Mouse (Mus musculus): ENCODE measurements around the gene Kctd20. TPM values are rescaled to one million over a fixed set of nuclear protein-coding genes. Genes with fewer than 3 reads are reported as not detected.
A peak's percentile ranks its signal among the peaks of the same experiment; 100 is the strongest.

The Kctd20 gene
- polyA plus RNA-seq, 1 experiment = not detected

DNA sequence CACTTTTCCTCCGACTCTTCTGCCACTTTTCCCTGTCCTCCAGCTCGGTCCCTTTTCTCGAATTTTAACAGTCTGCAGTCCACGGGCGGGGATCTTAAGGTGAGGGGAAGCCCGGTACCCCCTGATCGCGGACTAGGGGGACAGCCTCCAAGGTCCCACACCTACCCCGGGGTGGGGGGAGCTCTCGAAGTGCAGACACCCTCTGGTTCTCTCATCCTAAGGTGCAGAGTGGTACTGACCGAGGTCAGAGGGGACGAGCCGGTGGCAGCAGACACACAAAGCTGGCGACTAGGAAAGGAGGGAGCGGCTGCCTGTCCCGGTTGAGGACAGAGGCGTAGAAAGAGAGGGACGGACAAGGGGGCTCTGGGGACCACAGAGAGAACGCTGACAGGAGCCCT, 55.5 kb downstream of the Kctd20 start:
- under 1% methylated on average over 19 of the region's 19 CpGs for WGBS
- TF ChIP-seq POLR2A (IDR thresholded peaks at IDR 0.05; ENCODE audit: insufficient read depth, low read depth, low read length) (no peak), CTCF (IDR thresholded peaks at IDR 0.05; ENCODE audit: insufficient read depth, low read depth, low read length) (no peak)
- H3K4me1 ChIP-seq (ENCODE audit: control insufficient read depth, insufficient read depth, low read length) = peaks cover 7% of the 10 kb centered on the region
- H3K4me3 ChIP-seq (ENCODE audit: insufficient read depth, low read depth, low read length) = peak overlapping the region; percentile 93
- H3K27ac ChIP-seq (ENCODE audit: insufficient read depth, low read depth, low read length) = peak overlapping the region; percentile 92

DNA sequence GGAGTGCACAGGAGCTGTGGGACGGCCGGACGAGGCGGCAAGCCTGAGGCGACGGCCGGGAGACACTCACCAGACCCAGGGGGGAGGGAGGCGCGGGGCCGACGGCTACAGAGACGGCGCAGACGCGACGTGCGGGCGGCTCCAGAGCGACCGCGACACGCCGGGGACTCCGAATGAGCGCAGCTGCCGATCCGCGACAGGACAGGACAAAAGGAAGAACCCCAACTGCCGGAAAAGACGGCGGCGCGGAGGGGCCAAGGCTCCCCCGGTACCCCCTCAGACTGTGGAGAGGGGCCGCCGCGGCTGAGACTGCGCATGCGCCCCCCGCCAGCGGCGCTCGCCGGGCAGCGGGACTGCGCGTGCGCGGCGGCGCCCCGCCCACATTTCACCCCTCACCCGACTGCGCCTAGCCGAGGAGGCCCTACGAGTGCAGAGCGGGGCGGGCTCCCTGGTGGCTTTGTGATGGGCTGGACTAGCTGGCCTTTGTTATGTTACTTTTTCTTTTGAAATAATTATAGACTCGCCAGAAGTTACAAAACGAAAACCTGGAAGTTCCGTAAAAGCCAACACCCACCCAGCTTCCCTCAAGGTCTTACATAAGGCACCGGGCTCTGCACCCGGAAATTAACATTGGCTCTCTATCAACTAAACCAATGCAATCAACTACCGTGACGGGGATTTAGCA, 56.0 kb downstream of the Kctd20 start, which contains the start of gene Stk38:
TSS of gene Stk38 (minus strand) at position 355 of the 685 bp plus-strand sequence.
- under 1% methylated on average over 65 of the region's 65 CpGs for WGBS
- Histone ChIP-seq H3K27ac (ENCODE audit: insufficient read depth, low read depth, low read length) (peak within 1 kb of the TSS; percentile 92), H3K4me3 (ENCODE audit: insufficient read depth, low read depth, low read length) (peak within 1 kb of the TSS; percentile 93), H3K4me1 (ENCODE audit: control insufficient read depth, insufficient read depth, low read length) (peaks cover 7% of the 10 kb centered on the region)
- TF ChIP-seq POLR2A (IDR thresholded peaks at IDR 0.05; ENCODE audit: insufficient read depth, low read depth, low read length) (peak; percentile 87), CTCF (IDR thresholded peaks at IDR 0.05; ENCODE audit: insufficient read depth, low read depth, low read length) (no peak)

DNA sequence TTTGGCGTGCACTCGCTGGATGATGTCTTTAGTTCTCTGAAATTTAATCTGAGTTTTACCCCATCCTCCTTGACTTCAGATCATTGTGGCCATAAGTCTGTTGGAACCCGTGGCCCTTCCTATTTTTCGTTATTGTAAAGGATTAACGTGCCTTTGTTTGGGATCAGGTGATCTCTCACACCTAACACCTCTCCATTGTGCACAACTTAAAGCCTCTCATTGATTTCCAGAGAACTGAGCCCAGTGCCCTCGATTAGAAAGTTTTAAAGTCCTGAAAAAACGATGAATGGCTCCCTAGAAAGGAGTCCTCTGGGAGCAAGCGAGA, 56.5 kb downstream of the Kctd20 start:
- Histone ChIP-seq H3K4me3 (ENCODE audit: insufficient read depth, low read depth, low read length) (peak overlapping the region; percentile 93), H3K4me1 (ENCODE audit: control insufficient read depth, insufficient read depth, low read length) (peaks cover 7% of the 10 kb centered on the region), H3K27ac (ENCODE audit: insufficient read depth, low read depth, low read length) (peak overlapping the region; percentile 59)
- TF ChIP-seq CTCF (IDR thresholded peaks at IDR 0.05; ENCODE audit: insufficient read depth, low read depth, low read length) = no peak
- no peak for TF ChIP-seq POLR2A (IDR thresholded peaks at IDR 0.05; ENCODE audit: insufficient read depth, low read depth, low read length)
- WGBS = 10% methylated on average over 8 of the region's 8 CpGs

DNA sequence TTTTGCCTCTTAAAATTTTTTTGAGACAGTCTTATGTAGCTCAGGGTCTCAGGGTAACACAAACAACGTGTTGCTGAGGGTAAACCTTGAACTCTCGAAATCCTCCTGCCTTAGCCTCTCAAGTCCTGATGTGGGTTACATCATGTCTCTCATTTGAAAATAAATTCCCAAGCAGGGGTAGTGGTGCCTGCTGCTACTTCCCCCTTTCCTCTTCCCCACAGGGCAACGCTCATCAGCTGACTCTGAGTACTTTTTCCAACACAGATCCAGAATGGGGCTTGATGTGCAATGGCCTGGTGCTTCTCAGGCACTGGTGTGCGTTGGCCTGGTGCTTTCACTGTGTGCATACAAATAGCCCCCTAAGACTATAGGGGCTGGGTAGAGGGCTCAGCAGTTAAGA, 57.4 kb downstream of the Kctd20 start:
- TF ChIP-seq POLR2A (IDR thresholded peaks at IDR 0.05; ENCODE audit: insufficient read depth, low read depth, low read length) (no peak), CTCF (IDR thresholded peaks at IDR 0.05; ENCODE audit: insufficient read depth, low read depth, low read length) (no peak)
- H3K27ac ChIP-seq (ENCODE audit: insufficient read depth, low read depth, low read length) = no peak overlapping the region
- H3K4me3 ChIP-seq (ENCODE audit: insufficient read depth, low read depth, low read length) = no peak overlapping the region
- peaks cover 7% of the 10 kb centered on the region for H3K4me1 ChIP-seq (ENCODE audit: control insufficient read depth, insufficient read depth, low read length)
- WGBS = 87% methylated on average over 4 of the region's 4 CpGs

DNA sequence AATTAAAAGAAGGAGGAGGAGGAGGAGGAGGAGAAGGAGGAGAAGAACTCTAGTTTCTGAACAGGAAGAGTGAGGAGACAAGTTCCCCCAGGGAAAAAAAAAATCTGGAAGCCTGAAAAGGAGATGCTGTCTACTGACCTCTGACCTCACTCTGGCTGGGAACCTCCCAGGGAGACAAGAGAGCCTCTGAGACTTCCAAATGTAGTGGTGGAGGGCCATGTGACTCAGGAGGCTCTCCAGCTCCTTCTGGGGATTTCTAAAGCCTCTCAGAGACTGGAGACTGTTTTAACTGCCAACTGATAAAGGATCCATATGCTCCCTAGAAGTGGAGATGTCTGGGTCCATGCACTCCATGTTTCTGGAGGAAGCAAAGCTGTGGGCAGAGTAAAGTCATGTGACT, 62.5 kb downstream of the Kctd20 start:
- no peak overlapping the region for H3K4me3 ChIP-seq (ENCODE audit: insufficient read depth, low read depth, low read length)
- TF ChIP-seq CTCF (IDR thresholded peaks at IDR 0.05; ENCODE audit: insufficient read depth, low read depth, low read length) (no peak), POLR2A (IDR thresholded peaks at IDR 0.05; ENCODE audit: insufficient read depth, low read depth, low read length) (no peak)
- H3K27ac ChIP-seq (ENCODE audit: insufficient read depth, low read depth, low read length) = no peak overlapping the region
- no peaks in the 10 kb centered on the region for H3K4me1 ChIP-seq (ENCODE audit: control insufficient read depth, insufficient read depth, low read length)

DNA sequence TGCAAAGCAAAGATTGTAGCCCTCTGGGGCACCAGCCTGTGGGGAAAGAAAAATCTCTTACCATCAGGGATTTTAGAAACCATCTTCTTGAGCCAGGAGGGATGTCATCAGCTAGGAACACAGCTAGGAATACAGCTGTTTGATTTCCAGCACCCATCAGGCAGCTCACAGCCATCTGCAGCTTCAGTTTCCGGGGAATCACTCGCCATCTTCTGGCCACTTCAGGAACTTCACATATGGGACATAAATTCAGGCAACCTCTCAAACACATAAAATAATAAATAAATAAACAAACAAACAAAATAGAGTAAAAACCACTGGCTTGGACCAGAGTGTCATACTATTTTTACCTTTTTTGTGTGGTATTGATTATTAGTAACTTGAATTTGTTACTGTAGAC, 63.9 kb downstream of the Kctd20 start:
- Histone ChIP-seq H3K4me3 (ENCODE audit: insufficient read depth, low read depth, low read length) (no peak overlapping the region), H3K4me1 (ENCODE audit: control insufficient read depth, insufficient read depth, low read length) (no peaks in the 10 kb centered on the region), H3K27ac (ENCODE audit: insufficient read depth, low read depth, low read length) (no peak overlapping the region)
- TF ChIP-seq POLR2A (IDR thresholded peaks at IDR 0.05; ENCODE audit: insufficient read depth, low read depth, low read length) = no peak
- peak; percentile 29; the same call in 1 of the 2 replicates for TF ChIP-seq CTCF (IDR thresholded peaks at IDR 0.05; ENCODE audit: insufficient read depth, low read depth, low read length)
- 26% methylated on average over 2 of the region's 2 CpGs for WGBS

DNA sequence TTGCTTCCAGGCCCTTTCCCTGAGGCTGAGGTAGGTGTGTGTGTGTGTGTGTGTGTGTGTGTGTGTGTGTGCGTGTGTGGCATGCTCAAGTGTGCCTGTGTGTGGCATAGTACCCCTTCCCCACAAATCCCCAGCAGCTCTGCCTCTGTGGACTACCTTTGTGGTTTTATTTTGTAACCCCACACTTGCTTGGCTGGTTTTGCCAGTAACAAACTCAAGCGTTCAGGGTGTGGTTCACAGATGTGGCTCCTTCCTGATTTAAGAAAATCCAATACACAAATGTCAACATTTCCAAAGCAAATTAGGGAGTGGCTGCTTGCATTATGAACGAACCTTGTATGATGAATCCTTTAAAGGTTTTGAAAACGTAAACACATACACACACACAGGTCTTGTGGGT, 65.0 kb downstream of the Kctd20 start:
- no peak overlapping the region for H3K4me3 ChIP-seq (ENCODE audit: insufficient read depth, low read depth, low read length)
- no peaks in the 10 kb centered on the region for H3K4me1 ChIP-seq (ENCODE audit: control insufficient read depth, insufficient read depth, low read length)
- no peak overlapping the region for H3K27ac ChIP-seq (ENCODE audit: insufficient read depth, low read depth, low read length)
- TF ChIP-seq POLR2A (IDR thresholded peaks at IDR 0.05; ENCODE audit: insufficient read depth, low read depth, low read length) (no peak), CTCF (IDR thresholded peaks at IDR 0.05; ENCODE audit: insufficient read depth, low read depth, low read length) (no peak)
- WGBS = 91% methylated on average over 4 of the region's 4 CpGs

DNA sequence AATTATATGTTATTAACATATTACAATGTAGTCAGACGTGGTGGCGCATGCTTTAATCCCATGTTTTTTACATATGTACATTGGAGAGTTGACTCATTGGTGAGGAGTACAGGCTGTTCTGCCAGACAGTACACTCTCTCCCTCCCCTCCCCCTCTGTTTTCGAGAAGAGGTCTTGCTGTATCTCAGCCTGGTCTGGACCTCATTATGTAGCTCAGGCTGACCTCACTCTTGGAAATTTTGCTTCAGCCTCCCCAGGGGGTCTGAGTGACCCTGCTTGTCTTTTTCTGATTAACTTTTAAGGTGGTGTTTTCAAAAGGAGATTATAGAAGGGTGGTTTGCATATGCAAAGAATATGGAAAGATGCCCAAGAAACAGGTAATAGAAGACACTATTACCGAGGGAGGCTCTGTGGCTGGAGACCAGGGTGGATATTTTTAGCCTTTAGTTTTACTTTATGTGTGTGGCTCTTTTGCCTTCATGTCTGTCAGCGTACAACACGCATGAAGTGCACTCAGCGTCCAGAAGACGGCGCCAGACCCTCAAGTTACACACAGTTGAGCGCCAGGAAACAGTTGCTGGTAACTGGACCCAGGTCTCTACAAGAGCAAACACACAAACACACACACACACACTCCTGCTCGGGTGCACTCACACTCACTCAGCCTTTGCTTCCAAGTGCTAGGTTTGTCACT, 66.7 kb downstream of the Kctd20 start:
- Histone ChIP-seq H3K4me1 (ENCODE audit: control insufficient read depth, insufficient read depth, low read length) (peaks cover 5% of the 10 kb centered on the region), H3K4me3 (ENCODE audit: insufficient read depth, low read depth, low read length) (no peak overlapping the region), H3K27ac (ENCODE audit: insufficient read depth, low read depth, low read length) (no peak overlapping the region)
- TF ChIP-seq POLR2A (IDR thresholded peaks at IDR 0.05; ENCODE audit: insufficient read depth, low read depth, low read length) (no peak), CTCF (IDR thresholded peaks at IDR 0.05; ENCODE audit: insufficient read depth, low read depth, low read length) (no peak)
- WGBS = 61% methylated on average over 11 of the region's 11 CpGs

Other genes starting within 250 kb of the Kctd20 start
- not detected in 2 replicates for gene AC170998.1, start 225.9 kb upstream of the Kctd20 start, polyA plus RNA-seq (2012; ENCODE audit: insufficient read depth, insufficient read length, low replicate concordance, missing spikeins)
- gene Mapk13, start 182.7 kb upstream of the Kctd20 start, polyA plus RNA-seq (2012; ENCODE audit: insufficient read depth, insufficient read length, low replicate concordance, missing spikeins) = not detected in 2 replicates
- not detected in 2 replicates for gene Brpf3, start 150.9 kb upstream of the Kctd20 start, polyA plus RNA-seq (2012; ENCODE audit: insufficient read depth, insufficient read length, low replicate concordance, missing spikeins)
- not detected in 2 replicates for gene Pnpla1, start 93.5 kb upstream of the Kctd20 start, polyA plus RNA-seq (2012; ENCODE audit: insufficient read depth, insufficient read length, low replicate concordance, missing spikeins)
- not detected in 2 replicates for gene 4930539E08Rik, start 36.6 kb upstream of the Kctd20 start, polyA plus RNA-seq (2012; ENCODE audit: insufficient read depth, insufficient read length, low replicate concordance, missing spikeins)
- gene Pxt1, start 8.1 kb upstream of the Kctd20 start, polyA plus RNA-seq (2012; ENCODE audit: insufficient read depth, insufficient read length, low replicate concordance, missing spikeins) = not detected in 2 replicates
- gene Stk38, start 56.0 kb downstream of the Kctd20 start, polyA plus RNA-seq (2012; ENCODE audit: insufficient read depth, insufficient read length, low replicate concordance, missing spikeins) = 164 and 189 TPM in 2 replicates
- gene Srsf3, start 80.7 kb downstream of the Kctd20 start, polyA plus RNA-seq (2012; ENCODE audit: insufficient read depth, insufficient read length, low replicate concordance, missing spikeins) = 273 and 350 TPM in 2 replicates
- gene Cdkn1a, start 139.0 kb downstream of the Kctd20 start, polyA plus RNA-seq (2012; ENCODE audit: insufficient read depth, insufficient read length, low replicate concordance, missing spikeins) = not detected in 2 replicates
- gene Rab44, start 162.2 kb downstream of the Kctd20 start, polyA plus RNA-seq (2012; ENCODE audit: insufficient read depth, insufficient read length, low replicate concordance, missing spikeins) = not detected in 2 replicates